Mouse (Mus musculus) forebrain, embryonic 11.5 days (tissue): Measurements from ENCODE around the gene Rab36. TPM values are rescaled to one million over a fixed set of nuclear protein-coding genes. Genes with fewer than 3 reads are reported as not detected.

Source experiments
- ATAC-seq: fragments of 200-750 bp; cut with Nextera tagmentation; replicated peaks from 2 replicates; pipeline ENCODE4 v1.8.0; 2017; ENCODE audit warnings: moderate TSS enrichment; ENCODE audit not compliant: low FRiP score
- DNase-seq: peaks from one replicate; pipeline ENCODE4 v3.0.0-alpha.2; 2017; ENCODE audit warnings: low spot score
- H3K27ac ChIP-seq: fragments of 300-500 bp; sonication (generic); 2 replicates; pipeline ENCODE4 v1.5.1; 2014; ENCODE audit warnings: low read depth, low read length
- H3K27me3 ChIP-seq: fragments of 300-500 bp; sonication (generic); 2 replicates; pipeline ENCODE4 v1.6.1; 2014; ENCODE audit warnings: mild to moderate bottlenecking, low read length, mixed read lengths; ENCODE audit not compliant: control insufficient read depth, insufficient read depth
- H3K36me3 ChIP-seq: fragments of 300-500 bp; sonication (generic); 2 replicates; pipeline ENCODE4 v1.6.1; 2014; ENCODE audit warnings: mild to moderate bottlenecking, low read length, moderate library complexity, mixed read lengths; ENCODE audit not compliant: control insufficient read depth, insufficient read depth
- H3K4me1 ChIP-seq: fragments of 300-500 bp; sonication (generic); replicated peaks from 2 replicates; pipeline ENCODE4 v1.6.1; 2014; ENCODE audit warnings: low read length, mixed read lengths; ENCODE audit not compliant: control insufficient read depth, insufficient read depth
- H3K4me2 ChIP-seq: fragments of 300-500 bp; sonication (generic); 2 replicates; pipeline ENCODE4 v1.6.1; 2014; ENCODE audit warnings: low read depth, mild to moderate bottlenecking, low read length, moderate library complexity, mixed read lengths; ENCODE audit not compliant: severe bottlenecking
- H3K4me3 ChIP-seq: fragments of 300-500 bp; sonication (generic); 2 replicates; pipeline ENCODE4 v1.5.1; 2014; ENCODE audit warnings: low read depth, low read length
- H3K9ac ChIP-seq: fragments of 300-500 bp; sonication (generic); 2 replicates; pipeline ENCODE4 v1.6.1; 2014; ENCODE audit warnings: low read length
- H3K9me3 ChIP-seq: fragments of 300-500 bp; sonication (generic); 2 replicates; pipeline ENCODE4 v1.6.1; 2016; ENCODE audit warnings: low read length, mixed read lengths; ENCODE audit not compliant: control insufficient read depth
- WGBS: fragments of 180-500 bp; shearing (Covaris S2); extraction: QIAGEN DNeasy Blood & Tissue Kit; methylation state at CpG from one replicate; pipeline ENCODE4 v1.1.7; 2014; 5-methylcytosine and 5-hydroxymethylcytosine counted together
- polyA plus RNA-seq: library from polyadenylated mRNA; unstranded; fragments of >200 nt; fragmentation: Nextera tagmentation; extraction: Ambion mirVana; gene quantifications from 2 replicates; pipeline ENCODE4 v1.2.1, GENCODE M21; 2014

The Rab36 gene
- polyA plus RNA-seq, 1 experiment from 2014 or later, result 11.9 TPM

DNA sequence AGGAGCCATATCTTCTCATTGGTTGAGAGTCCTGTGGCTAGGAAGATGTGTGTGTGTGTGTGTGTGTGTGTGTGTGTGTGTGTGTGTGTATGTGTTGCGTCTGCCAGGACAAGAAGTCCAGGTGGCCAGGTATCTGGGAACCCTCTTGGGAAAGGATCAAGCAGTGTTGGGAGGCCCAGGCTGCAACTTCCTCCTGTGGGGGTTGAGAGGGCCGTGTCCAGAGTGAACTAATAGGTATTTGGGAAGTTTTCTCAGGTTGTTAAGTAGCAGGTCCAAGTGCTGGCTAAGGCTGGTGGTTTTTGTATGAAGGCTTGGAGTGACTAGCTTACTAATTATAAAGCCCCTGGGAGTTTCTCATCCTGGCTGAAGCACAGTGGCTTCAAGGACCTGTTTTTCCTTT is 31.2 kb downstream of the Rab36 start:
- H3K9me3 ChIP-seq, result no peaks in the 10 kb centered on the region
- no peaks in the 10 kb centered on the region; the same call in 1 of the 2 replicates for H3K36me3 ChIP-seq
- H3K4me1 ChIP-seq, result peaks cover 10% of the 10 kb centered on the region; the same call in 1 of the 2 replicates
- no peak overlapping the region for H3K27ac ChIP-seq
- no peak for DNase-seq
- no peak overlapping the region for H3K4me2 ChIP-seq
- 58% methylated on average over 2 of the region's 2 CpGs for WGBS
- no peaks in the 10 kb centered on the region for H3K27me3 ChIP-seq
- H3K9ac ChIP-seq, result no peak overlapping the region
- no peak for ATAC-seq
- H3K4me3 ChIP-seq, result no peak overlapping the region

- Histone ChIP-seq H3K27me3 (no peaks in the 10 kb centered on the region), H3K9me3 (no peaks in the 10 kb centered on the region), H3K36me3 (no peaks in the 10 kb centered on the region; the same call in 1 of the 2 replicates), H3K4me2 (no peak overlapping the region), H3K27ac (no peak overlapping the region), H3K4me3 (no peak overlapping the region), H3K9ac (no peak overlapping the region), H3K4me1 (peaks cover 4% of the 10 kb centered on the region; the same call in 1 of the 2 replicates)
- 71% methylated on average over 12 of the region's 12 CpGs for WGBS
- DNase-seq (no peak), ATAC-seq (no peak)
Measured at GRCm38 (mm10) chr10:75068624-75069328, 31.9 kb downstream of the Rab36 start.

GRCm38 (mm10) chr10:75070281-75070976 is 33.6 kb downstream of the Rab36 start:
- Histone ChIP-seq H3K4me3 (no peak overlapping the region), H3K9me3 (no peaks in the 10 kb centered on the region), H3K27ac (no peak overlapping the region), H3K4me1 (no peaks in the 10 kb centered on the region), H3K4me2 (no peak overlapping the region), H3K27me3 (no peaks in the 10 kb centered on the region), H3K36me3 (no peaks in the 10 kb centered on the region), H3K9ac (no peak overlapping the region)
- WGBS, result 87% methylated on average over 11 of the region's 11 CpGs
- ATAC-seq (no peak), DNase-seq (no peak)

DNA sequence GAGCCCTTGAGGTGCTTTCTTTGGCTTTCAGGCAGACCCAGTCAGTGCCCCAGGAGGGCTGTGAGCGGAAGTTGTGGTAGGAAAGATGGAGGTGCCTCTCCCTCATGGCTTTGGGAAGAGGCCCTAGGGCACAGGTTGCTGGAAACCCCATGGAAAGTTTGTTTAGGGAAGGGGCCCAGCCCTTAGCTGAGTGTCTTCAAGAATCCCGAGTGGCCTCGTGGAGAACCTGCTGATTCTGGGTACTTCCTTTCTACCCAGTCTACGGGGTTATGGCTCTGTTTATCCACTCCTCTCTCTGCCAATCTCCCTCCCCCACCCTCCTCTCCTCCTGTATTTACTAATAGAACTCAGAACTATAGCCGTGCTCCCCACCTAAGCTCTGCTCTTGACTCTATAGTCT is 38.8 kb downstream of the Rab36 start:
- H3K9me3 ChIP-seq, result no peaks in the 10 kb centered on the region
- H3K27me3 ChIP-seq, result no peaks in the 10 kb centered on the region
- no peaks in the 10 kb centered on the region; the same call in 1 of the 2 replicates for H3K36me3 ChIP-seq
- ATAC-seq, result no peak
- H3K4me1 ChIP-seq, result no peaks in the 10 kb centered on the region
- DNase-seq, result no peak
- H3K27ac ChIP-seq, result no peak overlapping the region
- no peak overlapping the region for H3K9ac ChIP-seq
- H3K4me3 ChIP-seq, result no peak overlapping the region
- WGBS, result 87% methylated on average over 5 of the region's 5 CpGs
- no peak overlapping the region for H3K4me2 ChIP-seq

DNA sequence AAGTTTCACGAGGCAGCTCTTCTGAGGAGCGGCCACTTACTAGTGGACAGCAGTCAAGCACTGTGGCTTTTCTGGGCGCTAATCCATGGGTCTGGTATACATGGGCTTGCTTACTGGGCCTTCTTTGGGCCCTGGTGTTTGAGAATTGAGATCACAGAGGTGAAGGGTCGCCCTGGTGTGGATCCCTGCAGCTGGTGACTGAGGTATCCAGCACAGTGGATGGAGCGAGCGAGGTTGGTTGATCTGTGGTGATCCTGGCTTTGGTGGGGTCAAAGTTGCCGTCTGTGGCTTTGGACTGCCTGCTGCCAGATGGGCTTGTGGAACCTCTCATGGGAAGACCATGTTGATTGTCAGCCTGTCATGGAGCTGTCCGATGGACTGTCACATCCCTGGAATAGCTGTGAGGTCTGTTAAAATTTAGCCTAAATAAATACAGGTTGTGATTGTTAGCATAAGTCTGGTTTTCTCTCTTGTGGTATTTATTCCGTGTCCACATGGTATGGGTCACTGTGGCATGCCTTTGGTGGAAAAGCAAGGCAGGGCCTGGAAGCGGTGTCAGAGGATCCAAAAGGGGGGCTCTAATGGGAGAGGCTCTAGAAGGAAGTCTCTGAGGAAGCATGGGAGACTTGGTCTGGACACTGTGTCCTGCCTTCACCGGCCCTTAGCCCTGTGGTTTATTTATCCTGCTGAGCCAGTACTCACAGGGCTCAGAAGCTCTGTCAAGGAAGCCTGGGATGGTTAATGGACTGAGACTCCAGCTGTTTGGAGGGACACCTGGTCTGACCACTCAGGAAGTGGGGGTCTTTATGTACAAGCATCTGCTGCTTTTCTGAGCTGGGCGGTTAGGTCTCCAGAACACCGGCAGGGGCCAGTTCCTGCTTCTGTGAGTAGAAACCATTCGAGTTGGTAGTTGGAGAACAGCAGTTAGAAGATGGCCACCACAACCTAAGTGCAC is 41.6 kb downstream of the Rab36 start:
- ATAC-seq, result no peak
- no peak overlapping the region for H3K9ac ChIP-seq

DNA sequence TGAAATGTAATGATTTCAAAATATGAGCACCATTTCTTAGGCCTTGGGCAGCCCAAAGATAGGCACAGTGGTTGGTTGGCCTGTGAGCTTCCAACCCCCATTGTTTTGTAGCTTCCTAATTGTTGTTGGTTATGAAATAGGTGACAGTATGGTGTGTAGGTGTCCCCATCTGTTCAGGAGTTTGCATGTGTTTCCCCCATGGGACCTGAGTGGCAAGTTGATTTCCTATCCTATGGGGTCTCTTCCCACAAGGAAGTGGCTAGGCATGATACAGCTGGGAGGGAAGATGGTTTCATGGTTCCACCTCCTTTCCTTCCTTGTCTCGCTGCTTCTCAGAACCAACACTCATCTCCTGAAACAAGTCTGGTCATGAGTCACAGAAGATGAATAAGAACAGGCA is 48.5 kb downstream of the Rab36 start:
- Histone ChIP-seq H3K4me3 (no peak overlapping the region), H3K27ac (no peak overlapping the region), H3K9me3 (no peaks in the 10 kb centered on the region; the same call in 1 of the 2 replicates), H3K27me3 (no peaks in the 10 kb centered on the region), H3K9ac (no peak overlapping the region), H3K4me1 (no peaks in the 10 kb centered on the region), H3K4me2 (no peak overlapping the region), H3K36me3 (no peaks in the 10 kb centered on the region)
- ATAC-seq (no peak), DNase-seq (no peak)
- 90% methylated on average over 1 of the region's 1 CpGs for WGBS

More for the DNA sequence above, 41.6 kb downstream of the Rab36 start:
- no peak overlapping the region for H3K4me2 ChIP-seq
- WGBS, result 86% methylated on average over 14 of the region's 14 CpGs
- no peak for DNase-seq
- H3K27ac ChIP-seq, result no peak overlapping the region
- H3K36me3 ChIP-seq, result no peaks in the 10 kb centered on the region; the same call in 1 of the 2 replicates
- H3K4me3 ChIP-seq, result no peak overlapping the region
- H3K4me1 ChIP-seq, result no peaks in the 10 kb centered on the region
- no peaks in the 10 kb centered on the region for H3K9me3 ChIP-seq
- H3K27me3 ChIP-seq, result no peaks in the 10 kb centered on the region

GRCm38 (mm10) chr10:75088471-75088870 is 51.6 kb downstream of the Rab36 start:
- DNase-seq, result no peak
- no peaks in the 10 kb centered on the region for H3K27me3 ChIP-seq
- no peaks in the 10 kb centered on the region for H3K36me3 ChIP-seq
- H3K9me3 ChIP-seq, result no peaks in the 10 kb centered on the region; the same call in 1 of the 2 replicates
- no peak overlapping the region for H3K9ac ChIP-seq
- no peak overlapping the region for H3K4me2 ChIP-seq
- 96% methylated on average over 4 of the region's 4 CpGs for WGBS
- no peak overlapping the region for H3K27ac ChIP-seq
- no peak overlapping the region for H3K4me3 ChIP-seq
- H3K4me1 ChIP-seq, result no peaks in the 10 kb centered on the region; the same call in 1 of the 2 replicates
- ATAC-seq, result no peak

DNA sequence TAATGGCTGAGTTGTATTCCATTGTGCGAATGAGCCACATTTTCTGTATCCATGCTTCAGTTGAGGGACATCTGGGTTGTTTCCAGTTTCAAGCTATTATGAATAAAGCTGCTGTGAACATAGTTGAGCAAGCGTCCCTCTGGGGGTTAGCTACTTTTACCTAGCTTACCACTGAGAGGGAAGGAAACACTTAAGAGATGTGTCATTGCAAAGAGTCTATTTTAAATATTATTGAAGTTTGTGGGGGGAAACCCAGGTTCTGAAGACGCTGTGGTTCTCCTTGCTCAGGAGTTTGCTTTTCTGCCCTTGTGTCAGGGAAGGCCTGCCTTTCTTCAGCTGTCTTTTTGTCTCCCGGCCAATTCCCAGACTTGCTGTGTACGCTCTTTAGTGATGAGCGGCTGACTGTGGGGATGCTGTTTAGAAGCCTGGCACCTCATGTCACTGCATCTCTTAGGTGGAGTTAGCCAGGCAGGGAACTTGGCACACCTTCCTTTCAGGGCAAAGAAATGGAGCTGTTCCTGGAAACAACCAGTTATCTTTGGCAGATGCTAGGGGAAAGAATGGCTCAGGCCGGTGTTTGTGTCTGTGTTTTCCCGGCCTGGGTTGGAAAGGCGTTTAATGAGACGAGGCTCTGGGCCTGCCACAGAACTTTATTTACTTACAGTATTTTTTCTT is 54.8 kb downstream of the Rab36 start:
- Histone ChIP-seq H3K27me3 (no peaks in the 10 kb centered on the region), H3K4me3 (no peak overlapping the region), H3K27ac (no peak overlapping the region), H3K4me2 (no peak overlapping the region), H3K4me1 (no peaks in the 10 kb centered on the region; the same call in 1 of the 2 replicates), H3K36me3 (no peaks in the 10 kb centered on the region), H3K9me3 (no peaks in the 10 kb centered on the region; the same call in 1 of the 2 replicates), H3K9ac (no peak overlapping the region)
- no peak for DNase-seq
- 89% methylated on average over 10 of the region's 10 CpGs for WGBS
- ATAC-seq, result no peak
